Comparison of ENCODE assay signal across 8 mouse cellular contexts in the genomic region with DNA sequence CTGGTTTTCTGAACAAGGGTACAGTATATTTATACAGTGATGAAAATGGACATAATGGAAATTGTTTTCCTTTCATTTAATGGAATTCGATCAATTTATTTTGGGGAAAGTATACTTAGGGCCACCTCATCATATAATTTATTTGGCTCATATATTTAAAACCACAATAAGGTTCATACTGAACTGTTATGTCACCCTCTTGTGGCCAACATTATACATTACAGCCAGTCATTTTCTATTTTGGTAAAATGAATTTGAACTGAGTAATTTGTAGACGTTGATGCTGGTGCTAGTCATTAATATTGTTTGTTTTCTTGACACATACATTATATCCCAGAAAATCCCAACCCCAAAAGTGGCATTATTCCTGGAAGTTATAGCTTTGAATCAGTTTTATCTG. TPM values are rescaled to one million over a fixed set of nuclear protein-coding genes. Genes with fewer than 3 reads are reported as not detected.
A peak's percentile ranks its signal among the peaks of the same experiment; 100 is the strongest.
DNase-seq lines count a peak whose midpoint lies in the region.

No protein-coding gene starts in this region.

- peak; percentile 8 to 36 for DNase-seq in heart, postnatal 10 days
- DNase-seq in heart, postnatal 25 days (ENCODE audit: low spot score) = no peak
- DNase-seq in 3T3-L1 (ENCODE audit: low read depth, low spot score) = peak; percentile 69
- DNase-seq in MN1 (ENCODE audit: low spot score) = peak; percentile 53
- DNase-seq in fibroblast of lung, adult 2 months (ENCODE audit: low read depth) = peak; percentile 6
- DNase-seq in testis, postnatal 14 days (ENCODE audit: low spot score) = no peak
- no peak for DNase-seq in urinary bladder, postnatal 14 days (ENCODE audit: low spot score)
- no peak for DNase-seq in cerebellum, adult 11-12 months

- intact Hi-C loops in heart, postnatal 10 days (cut with DNase I) = loop anchor here (5.0 to 10.0 kb wide), 3 partner anchors 98 to 323 kb away; no protein-coding TSS in a partner anchor
- intact Hi-C loops in heart, postnatal 25 days (cut with DNase I) = loop anchor here (2.0 kb wide), 2 partner anchors 153 to 321 kb away; no protein-coding TSS in a partner anchor

RNA-seq across cellular contexts. Expression of a gene that starts 58.6 kb away (rescaled TPM):
- 100 to 1,000 TPM; 105 to 111 TPM for total RNA-seq in heart, postnatal 10 days (2021)
- total RNA-seq in heart, postnatal 25 days (2021) = 100 to 1,000 TPM; 119 to 124 TPM

Comparison
In these comparisons a context has a peak if more than half of its experiments do, and no peak if none do; other contexts are left out.
1. DNase-seq: peak in heart, postnatal 10 days (2 of 2), 3T3-L1 (single experiment), MN1 (single experiment) and fibroblast of lung, adult 2 months (single experiment); none in heart, postnatal 25 days (single experiment), testis, postnatal 14 days (single experiment), urinary bladder, postnatal 14 days (single experiment) and cerebellum, adult 11-12 months (single experiment).